Mouse (Mus musculus) layer of hippocampus, adult 11-12 months (tissue): Measurements from ENCODE around the gene Htr3a.
A peak's percentile ranks its signal among the peaks of the same experiment; 100 is the strongest.

Experiments used
- DNase-seq: peaks from one replicate; pipeline ENCODE4 v3.0.0; 2022; ENCODE audit warnings: low spot score

Gene Htr3a

DNA sequence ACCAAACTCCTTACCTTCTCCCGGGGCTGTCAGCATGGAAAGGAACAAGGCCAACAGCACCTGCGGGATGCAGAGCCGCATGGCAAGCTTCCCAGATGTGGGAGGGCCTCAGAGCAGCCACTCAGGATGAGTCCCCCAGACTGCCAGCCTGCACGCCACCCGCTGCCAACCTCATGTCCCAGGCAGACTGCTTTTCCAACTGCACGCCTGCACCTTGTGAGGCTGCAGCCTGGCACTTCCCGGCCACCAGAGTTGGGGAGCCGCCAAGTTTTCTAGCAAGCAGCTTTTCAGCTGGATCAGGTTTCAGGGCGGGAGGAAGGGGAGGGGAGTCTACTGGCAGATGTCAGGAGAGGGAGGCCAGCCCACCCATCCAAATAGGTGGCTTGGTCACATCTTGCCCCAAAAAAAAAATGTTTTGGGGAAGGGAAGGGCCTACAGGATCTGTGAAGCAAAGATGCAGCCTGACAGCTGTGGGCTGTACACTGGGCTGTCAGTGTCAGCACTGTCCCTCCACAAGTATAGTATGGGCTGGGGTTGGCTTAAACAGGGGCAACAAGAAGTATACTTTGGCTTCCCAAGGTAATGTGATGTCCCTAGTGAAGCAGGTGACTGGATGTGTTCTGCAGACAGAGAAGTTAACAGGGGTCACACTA, at the start of gene Htr3a:
Gene Htr3a, minus strand, starts transcription at position 215 of the 653 bp plus-strand sequence.
- DNase-seq, result peak; percentile 71

DNA sequence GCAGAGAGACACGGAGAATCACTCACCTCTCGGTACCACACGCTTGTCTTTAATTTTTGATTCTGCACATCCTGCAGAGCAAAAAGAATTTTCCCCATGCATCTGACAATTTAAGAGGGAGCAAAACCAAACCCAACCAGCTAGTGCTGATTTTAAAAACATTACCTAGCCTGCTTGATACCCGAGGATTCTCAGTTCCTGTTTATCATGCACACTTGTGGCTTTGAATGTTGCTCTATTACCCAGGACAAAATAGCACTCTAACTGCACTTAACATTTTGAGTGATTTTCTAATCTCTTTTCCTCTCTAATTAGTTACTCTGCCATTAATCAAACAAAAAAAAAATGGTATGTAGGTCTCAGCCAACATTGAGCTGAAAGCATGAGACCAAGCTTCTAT, 36.7 kb upstream of the Htr3a start:
- DNase-seq, result no peak

DNA sequence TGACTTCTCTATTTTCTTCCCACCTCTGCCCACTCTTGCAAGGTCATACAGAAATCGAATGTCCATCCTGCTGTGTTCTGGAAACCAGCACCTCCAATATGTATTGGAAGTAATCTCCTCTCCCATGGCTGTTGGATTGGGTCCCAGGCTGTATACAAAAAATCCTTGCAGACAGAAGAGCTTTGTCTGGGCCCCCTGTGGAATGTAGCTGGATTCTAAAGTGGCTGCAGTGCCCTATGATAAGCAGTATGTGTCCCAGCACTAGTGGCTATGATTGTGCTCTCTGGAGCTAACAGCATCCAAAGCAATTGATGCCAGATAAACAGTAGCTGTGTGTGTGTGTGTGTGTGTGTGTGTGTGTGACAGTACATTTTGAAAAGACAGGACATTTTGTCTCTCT, 31.4 kb upstream of the Htr3a start:
- DNase-seq, result no peak

DNA sequence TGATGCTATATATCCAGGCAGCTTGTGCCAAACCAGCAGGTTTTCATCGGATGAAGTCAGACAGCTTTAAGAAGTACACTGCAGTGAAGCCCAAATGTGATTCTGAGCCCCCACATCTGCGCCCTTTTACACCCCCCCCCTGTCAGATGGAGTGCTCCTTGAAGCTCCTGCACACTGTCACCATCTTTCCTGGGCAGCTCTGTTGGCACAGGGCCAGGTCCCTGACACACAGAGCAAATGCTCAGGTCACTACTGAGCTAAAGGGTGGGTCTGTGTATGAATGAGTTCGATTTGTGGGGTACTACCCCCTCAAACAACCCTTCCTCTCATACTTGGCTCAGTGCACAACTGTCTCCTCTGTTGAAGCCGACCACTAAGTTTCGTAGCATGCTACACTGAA, 18.5 kb upstream of the Htr3a start:
- DNase-seq, result no peak

DNA sequence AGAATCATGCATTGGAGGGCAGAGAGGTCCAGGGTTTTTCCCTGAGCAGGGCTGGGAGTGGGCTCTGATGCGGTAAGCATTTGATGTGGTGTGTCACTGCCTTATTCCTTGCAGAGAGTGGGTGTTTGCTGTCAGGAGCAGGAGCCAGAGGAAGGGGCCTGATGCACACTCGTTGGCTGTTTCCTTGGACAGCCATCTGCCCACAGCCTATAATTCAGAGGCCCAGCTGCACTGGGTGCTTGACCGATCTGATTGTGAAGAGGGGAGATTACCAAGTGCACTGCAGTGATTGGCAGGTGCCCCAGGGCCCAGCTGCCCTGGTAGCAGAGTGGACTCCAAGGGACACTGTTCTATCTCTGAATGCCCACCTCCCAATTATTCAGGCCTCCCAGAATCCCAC, 17.9 kb upstream of the Htr3a start:
- no peak for DNase-seq

DNA sequence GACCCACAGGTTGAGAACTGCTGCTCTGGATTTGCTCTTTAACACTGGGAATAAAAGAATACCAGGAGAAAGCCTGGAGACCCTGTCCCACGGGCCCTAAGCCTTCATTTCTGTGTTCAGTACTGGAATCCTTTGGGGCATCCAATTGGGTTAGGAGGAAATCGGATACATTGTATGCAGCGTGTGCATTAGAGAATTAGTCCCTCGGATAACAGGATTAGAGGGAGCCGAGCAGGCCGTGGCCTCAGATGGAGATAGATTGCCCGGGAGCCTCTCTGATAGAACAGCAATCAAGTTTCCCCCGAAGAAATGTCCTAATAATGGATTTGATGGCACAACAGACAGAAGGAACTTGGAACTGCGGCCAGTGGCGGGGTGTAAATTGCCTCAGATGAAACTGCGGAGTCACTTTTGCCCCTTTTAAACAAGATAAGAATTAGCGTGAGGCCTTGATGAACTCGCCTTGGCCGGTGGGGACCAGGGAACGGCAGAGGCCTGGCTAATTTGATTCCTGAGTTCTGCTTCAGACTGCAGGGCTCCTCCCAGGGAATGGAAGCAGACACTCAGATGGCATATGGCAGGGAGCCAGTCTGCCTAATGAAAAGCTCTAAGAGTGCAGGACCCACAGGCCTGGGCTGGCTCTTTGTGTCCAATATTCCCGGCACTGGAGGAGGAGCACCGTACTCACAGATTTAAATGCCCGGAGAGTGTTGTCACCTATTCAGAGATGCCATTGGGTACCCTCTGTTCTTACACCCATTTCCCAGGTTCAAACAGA, 5.3 kb upstream of the Htr3a start:
- DNase-seq, result no peak

DNA sequence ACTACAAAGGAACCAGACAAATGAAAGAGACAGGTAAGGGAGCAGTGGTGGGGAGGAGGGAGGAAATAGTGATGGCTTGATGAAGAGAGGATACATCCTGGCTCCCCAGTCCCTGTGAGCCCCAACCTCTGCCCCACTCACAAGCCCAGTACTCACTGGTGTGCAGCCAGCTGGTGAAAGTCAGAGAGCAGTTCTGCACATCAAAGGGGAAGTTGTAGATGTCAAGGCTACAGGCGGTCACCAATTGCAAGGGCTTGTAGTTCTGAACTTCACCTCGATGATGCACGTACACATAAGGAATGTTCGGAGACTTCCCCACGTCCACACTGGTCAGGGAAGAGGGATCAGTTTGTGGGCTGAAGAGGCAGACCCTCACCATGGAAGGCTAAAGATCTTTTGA, 6.5 kb downstream of the Htr3a start:
- no peak for DNase-seq

DNA sequence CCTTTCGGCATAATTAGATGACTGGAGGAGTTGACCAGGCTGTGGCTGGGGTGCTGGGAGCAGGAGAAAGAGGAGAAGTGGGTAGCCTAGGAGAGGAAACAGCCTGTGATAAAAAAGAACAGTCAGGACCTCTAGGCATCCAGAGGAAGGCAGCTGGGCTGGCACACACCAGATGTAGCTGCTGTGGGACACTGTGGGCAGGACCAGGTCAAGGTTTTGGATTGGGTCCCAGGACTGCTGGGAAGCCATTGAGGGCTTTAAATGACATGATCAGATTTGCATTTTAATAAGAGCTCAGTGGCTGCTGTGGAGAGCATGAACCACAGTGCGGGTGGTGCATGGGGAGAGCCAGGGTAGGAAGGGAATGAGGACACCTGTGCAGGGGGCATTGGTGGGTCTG, 7.1 kb downstream of the Htr3a start:
- DNase-seq, result no peak

DNA sequence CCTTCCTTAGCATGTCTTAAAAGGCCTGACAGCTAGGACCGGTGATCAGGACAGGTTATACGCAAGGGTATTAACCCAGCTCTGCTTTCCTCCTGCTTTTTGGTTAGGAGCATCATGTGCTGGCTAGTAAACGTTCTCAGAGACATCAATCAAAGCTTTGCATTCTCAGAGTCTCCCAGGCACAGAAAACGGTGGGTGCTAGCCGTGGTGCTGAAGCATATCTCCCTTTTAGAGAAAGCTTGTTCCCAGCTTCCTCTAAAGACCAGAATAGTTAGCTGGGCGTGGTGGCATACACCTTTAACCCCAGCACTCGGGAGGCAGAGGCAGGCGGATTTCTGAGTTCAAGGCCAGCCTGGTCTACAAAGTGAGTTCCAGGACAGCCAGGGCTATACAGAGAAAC, 12.3 kb downstream of the Htr3a start:
- DNase-seq, result no peak

DNA sequence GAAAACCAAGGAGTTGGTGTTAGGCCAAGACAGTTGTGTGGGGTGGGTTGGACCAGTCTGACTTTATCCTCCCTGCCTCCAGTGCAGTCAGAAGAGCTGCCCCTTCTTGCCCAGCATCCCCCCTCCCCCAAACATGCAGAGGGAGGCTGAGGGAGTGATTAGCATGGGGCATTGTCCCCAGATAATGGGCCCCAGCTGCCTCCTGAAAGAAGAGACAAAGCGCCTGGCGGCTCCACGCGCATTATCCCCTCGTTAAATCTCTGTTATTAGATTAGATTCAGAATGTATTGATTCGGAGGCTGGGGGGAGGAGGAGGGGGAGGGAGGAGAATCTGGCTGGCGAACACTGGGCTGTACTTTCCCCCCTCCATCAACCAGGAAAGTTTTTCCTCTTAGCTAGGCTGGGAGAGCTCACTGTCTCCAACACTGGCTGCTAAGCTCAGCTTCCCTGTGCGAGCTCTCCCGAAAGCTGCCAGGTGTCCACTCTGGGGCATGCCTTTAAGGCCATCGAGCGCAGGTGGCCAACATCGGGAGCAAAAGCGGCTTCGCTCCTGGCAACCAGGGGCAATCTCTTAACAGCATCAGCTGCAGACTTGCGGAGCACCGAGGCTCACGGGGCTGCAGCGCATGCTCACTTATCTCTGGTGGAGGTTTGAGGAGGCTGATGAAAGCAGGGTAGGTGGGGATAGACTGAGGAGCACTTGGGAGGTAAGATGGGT, 14.9 kb downstream of the Htr3a start:
- no peak for DNase-seq

DNA sequence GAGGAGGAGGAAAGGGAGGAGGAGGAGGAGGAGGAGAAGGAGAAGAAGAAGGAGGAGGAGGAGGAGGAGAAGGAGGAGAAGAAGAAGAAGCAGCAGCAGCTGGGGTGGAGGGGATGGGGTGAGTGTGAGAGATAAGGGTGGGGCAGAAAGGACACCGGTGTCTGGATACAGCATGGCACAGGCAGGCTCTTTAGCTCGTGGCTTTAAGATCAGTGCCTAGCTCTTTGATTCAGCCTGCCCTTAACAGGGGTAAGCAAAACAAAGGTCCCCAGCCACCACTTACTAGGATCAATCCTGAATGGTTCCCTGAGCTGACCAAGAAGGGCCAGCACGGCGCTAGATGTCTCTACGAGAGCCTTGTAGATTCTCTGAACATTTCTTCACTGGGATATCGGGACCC, 16.1 kb downstream of the Htr3a start:
- DNase-seq, result no peak

DNA sequence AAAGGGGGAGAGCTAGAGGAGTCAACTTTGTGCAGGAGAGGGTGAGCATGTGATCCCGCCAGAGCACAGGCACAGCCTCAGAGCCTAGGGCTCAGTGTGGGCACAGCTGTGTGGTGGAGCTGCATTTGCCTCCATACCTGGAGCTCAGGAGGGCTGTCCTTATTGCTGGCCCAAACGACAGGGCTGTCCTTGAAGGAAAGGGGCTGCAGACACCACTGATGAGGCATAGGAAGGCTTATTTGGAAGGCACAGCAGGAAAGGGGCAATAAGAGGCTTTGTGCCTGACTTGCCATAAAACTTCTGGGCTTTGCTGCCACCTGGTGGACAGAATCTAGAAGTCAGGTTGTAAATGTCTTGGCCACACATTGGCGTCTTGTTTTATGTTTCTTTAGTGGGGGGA, 16.9 kb downstream of the Htr3a start:
- peak; percentile 83 for DNase-seq

DNA sequence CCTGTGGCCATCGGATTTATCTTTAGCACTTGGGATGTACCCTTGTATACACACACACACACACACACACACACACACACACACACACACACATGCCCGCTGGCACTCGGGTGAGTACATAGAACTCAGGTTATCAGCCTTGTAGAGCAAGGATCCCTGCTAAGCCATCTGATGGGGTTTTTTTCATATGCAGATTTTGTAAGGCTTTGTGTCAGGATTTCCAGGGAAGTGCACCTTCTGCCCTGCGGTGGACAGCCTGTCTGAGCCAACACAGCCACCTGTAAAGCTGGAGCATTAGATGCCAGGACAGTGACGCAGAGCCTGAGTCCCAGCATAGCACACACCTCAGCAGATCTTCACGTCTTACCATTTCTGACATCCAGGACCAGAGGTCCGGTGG, 21.8 kb downstream of the Htr3a start:
- DNase-seq, result no peak

DNA sequence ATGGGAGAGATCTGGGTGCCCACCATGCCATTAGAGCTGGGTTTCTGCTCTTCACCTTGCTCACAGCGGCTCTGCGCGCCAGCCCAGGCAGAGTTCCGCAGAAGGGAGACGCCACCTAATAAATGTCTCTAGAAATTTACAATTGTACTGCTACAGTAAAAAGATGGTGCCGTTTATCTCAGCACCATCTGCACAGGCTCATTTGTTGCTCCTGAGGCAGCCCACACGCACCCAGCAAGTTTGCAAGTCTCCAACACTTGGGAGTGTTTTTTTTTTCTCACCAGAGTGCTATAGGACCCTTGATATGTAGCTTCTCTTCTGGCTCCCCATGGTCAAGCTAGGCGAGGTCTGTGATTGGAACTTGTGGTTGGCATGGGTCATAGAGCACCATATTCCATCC, 38.0 kb downstream of the Htr3a start:
- no peak for DNase-seq

DNA sequence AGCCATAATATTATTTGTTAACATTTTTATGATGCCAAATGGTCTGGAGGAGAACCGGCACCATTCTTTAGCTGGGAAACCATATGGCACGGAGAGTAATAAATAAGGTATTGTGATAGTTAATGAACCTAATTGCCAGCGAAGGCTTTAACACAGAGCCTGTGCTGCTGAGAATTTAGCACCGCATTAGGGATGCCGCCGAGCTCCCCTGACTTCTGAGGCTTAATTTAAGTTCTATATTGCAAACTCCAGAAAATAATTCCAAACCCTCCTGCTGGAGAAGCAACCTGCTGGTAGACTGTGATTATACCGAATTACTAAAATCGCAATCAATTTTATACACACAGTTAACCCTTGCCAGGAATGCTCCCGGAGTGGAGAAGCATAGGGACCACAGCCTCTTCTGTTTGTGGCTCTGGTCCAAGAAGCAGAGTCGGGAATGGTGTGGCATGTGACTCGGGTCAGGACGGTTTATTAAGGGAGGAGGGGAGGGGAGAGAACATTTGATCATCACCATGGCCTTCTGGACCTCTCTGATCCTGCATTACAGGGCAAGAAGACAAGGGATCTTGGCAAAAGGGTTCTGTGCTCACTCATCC, 44.3 kb downstream of the Htr3a start:
- no peak for DNase-seq

DNA sequence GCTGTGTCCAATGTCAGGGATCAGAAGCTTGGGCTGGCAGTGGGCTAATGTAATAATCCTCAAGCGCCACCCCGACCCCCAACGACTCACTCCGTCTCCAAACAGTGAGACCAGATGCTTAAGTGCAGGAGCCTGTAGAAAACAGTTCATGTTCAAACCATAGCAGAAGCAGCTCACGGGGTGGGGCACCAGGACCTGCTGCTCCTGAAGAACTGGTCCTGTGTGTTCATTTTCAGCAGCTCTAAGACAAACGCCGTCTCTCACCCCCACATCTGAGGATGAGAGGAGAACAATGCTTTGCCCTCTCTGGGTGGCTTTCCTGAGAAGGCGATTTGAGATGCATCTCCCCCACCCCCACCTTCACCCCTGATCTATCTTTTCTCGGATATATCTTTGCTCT, 45.7 kb downstream of the Htr3a start:
- no peak for DNase-seq

DNA sequence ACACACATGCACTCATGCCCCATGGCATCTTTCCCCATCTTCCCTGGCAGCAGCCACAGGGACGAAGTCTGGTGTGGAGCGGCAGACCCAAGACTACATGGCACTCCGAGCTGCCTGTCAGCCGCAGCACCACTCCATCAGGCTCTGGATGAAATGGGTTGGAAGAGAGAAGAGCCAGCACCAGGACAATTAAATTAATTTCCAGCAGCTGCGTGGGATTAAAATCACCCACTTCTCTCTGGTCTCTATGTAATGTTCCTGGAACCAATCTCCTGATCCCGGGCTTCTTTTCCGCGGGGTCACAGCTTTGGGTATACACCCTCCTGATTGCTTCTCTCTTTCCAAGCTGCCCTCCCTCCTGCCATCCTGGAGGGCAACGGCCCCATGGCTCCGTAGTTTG, 49.4 kb downstream of the Htr3a start:
- DNase-seq, result peak; percentile 11

DNA sequence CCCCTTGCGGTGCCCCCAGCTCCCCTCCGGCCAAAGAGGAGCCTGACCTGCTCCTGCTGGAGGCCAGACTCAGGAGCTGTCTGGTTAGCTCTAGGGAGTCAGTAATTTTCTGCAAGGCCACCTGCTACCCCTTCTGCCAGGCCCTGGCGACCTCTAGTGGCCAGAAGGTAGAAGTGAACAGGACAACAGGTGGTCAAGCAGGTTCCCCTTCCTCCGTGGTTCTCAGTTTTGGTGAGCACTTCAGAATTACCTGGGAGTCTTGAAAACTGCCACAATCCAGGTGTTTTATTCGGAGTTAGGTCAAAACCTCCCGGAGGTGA, 50.4 kb downstream of the Htr3a start:
- peak; percentile 75 for DNase-seq

DNA sequence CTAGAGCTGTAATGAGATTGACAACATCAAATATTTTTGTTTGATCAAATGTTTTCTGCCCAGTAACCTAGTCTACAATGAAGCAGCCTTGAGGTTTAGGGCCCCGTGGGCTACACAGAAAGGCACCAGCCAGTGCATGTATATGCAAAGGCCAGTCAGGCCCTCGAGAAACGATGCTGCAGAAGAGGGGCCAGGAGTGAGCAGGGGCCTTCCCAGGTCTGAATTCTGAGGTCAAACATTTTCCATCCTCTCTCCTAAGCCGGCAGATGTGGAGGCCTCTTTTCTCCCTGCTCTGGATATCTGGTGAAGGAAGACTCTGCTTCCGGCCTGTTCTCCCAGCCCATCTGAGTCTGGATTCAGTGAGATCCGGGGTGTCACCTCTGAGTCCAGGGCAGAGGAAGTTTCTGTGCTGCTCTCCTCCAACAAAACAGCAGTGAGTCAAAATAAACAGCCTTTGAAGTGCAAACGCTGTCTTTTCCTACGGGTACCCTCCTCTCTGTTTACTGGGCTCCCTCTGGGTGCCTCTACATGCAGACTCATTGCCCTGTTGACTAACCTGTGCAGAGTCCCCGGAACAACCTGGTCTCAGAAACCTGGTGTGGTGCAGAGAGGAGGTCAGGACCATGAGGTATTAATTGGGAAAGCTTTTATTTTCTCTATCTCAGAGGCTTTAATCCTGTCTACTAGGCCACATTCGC, 50.9 kb downstream of the Htr3a start:
- no peak for DNase-seq

DNA sequence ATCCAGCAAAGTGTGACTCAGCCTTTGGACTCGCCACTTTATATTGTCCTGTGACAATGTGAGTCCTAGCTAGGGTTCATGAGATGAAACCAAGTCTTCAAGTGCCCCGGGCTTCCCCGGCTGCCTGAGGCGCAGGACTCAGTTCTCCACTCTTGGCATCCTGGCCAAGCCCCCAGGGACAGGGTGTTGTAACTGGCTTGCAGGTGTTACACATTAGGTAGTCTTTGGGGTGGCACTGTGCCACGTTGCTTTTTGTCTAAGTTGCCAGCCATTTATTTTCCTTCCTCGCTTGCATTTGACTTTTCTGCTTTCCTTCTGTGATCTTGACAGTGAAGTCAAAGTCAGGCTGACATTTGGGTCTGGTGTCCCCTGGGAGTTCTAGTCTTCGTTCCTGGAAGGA, 53.0 kb downstream of the Htr3a start:
- DNase-seq, result no peak

DNA sequence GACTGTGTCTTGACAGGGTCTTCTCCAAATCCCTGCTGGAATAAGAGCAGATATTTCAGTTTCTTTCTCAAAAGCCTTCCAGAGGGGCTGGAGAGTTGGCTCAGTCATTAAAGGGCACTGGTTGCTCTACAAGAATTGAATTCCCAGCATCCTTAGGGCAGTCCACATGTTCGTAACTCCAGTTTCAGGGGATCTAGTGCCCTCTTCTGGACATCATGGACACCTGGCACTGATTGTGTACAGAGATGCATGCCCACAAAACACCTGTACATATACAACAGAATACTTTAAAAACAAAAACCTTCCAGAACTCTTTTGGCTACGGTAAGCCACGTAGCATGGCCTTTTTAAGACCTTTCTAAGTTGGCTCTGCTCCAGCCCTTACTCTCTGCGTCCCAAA, 54.7 kb downstream of the Htr3a start:
- no peak for DNase-seq

DNA sequence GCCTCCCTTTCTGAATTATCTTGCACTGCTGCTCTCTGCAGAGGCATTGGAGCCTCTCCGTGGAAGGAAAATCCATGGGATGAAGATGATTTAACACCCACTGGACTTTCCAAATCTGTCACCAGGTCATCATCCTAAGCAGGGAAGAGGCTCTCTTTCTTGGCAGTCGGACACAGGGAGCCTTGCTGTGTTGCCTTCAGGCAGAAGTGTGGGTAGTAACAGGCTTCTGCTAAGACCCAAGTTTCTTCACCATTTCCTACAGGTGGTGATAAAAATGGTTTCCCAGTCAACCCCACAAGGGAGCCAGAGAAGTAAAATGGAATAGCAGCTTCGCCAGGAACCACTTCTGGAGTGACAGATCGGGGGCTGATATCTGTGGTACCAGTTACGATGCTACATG, 61.4 kb downstream of the Htr3a start:
- DNase-seq, result no peak
